Comparison of ENCODE assay signal across 21 mouse cellular contexts in the genomic region with DNA sequence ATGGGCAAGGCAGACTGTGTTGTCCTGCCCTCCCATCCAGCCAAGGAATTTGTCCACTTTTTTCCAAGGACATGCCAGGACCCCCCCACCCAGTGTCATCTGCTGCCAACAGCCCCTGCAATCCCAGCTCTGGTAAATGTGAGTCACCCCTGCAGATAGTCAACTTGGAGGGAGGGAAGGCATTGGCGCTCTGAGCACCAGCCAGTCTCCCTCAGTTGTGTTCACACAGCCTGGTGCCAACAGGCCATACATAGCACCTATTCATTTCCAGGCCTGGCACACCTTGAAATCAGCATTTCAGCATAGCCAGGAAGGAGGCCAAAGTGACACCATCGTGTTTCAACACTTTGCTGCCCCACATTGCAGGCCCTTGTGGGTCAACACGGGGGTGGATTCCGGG.
A peak's percentile ranks its signal among the peaks of the same experiment; 100 is the strongest.
DNase-seq lines count a peak whose midpoint lies in the region; ATAC-seq lines count a peak whose summit lies in the region.
"Had no signal": no experiment of that assay in that cellular context is flagged by ENCODE, and none has a peak within 500 bp of the region (broad histone marks: within the 10 kb centered on the region; RNA-seq: fewer than 3 reads in every experiment).

No protein-coding gene starts in this region.

- ATAC-seq in heart, embryonic 11.5 days (replicated peaks; ENCODE audit: insufficient number of reproducible peaks, low FRiP score, low TSS enrichment), result no peak
- ATAC-seq in heart, embryonic 14.5 days (ENCODE audit: insufficient number of reproducible peaks, insufficient read depth, low FRiP score, low read depth), result peak; percentile 37; the same call in 1 of the 2 replicates
- ATAC-seq: CD4-positive, CD25-positive, alpha-beta regulatory T cell, adult 4 months; liver, postnatal 0 days; midbrain, embryonic 16.5 days had no signal

- H3K9ac ChIP-seq in heart, embryonic 11.5 days (ENCODE audit: low read depth, low read length), result no peak overlapping the region
- H3K9ac ChIP-seq in heart, embryonic 14.5 days (ENCODE audit: low read length), result no peak overlapping the region
- H3K9ac ChIP-seq: embryonic facial prominence, embryonic 15.5 days; forebrain, embryonic 12.5 days; heart, embryonic 13.5 days; liver, postnatal 0 days; neural tube, embryonic 15.5 days; stomach, embryonic 15.5 days had no signal

- WGBS in heart, embryonic 11.5 days (ENCODE audit: insufficient replicate concordance), result 79% methylated on average over 4 of the region's 4 CpGs
- 64% methylated on average over 4 of the region's 4 CpGs for WGBS in heart, embryonic 14.5 days

- no peak overlapping the region for H3K4me2 ChIP-seq in heart, embryonic 11.5 days
- H3K4me2 ChIP-seq in heart, embryonic 14.5 days (ENCODE audit: low read length), result no peak overlapping the region
- H3K4me2 ChIP-seq: embryonic facial prominence, embryonic 15.5 days; forebrain, embryonic 12.5 days; heart, embryonic 13.5 days; neural tube, embryonic 15.5 days; stomach, embryonic 15.5 days had no signal

- no peaks in the 10 kb centered on the region for H3K36me3 ChIP-seq in heart, embryonic 11.5 days (ENCODE audit: control insufficient read depth, insufficient read depth, low read length)
- no peaks in the 10 kb centered on the region for H3K36me3 ChIP-seq in heart, embryonic 14.5 days (ENCODE audit: control insufficient read depth, insufficient read depth, low read length)
- H3K36me3 ChIP-seq: embryonic facial prominence, embryonic 15.5 days; forebrain, embryonic 12.5 days; heart, embryonic 13.5 days; neural tube, embryonic 15.5 days; stomach, embryonic 15.5 days had no signal

- peaks cover 26% of the 10 kb centered on the region for H3K4me1 ChIP-seq in heart, embryonic 11.5 days (ENCODE audit: control insufficient read depth, insufficient read depth, low read length)
- peaks cover 20 to 42% of the 10 kb centered on the region in 2 experiments for H3K4me1 ChIP-seq in heart, embryonic 14.5 days (ENCODE audit: control insufficient read depth in 2 of 2, insufficient read depth in 2 of 2, low read length in 2 of 2)
- H3K4me1 ChIP-seq: forebrain, embryonic 12.5 days had no signal

- H3K4me3 ChIP-seq in heart, embryonic 11.5 days (ENCODE audit: low read depth, low read length), result no peak overlapping the region
- no peak overlapping the region for H3K4me3 ChIP-seq in heart, embryonic 14.5 days (ENCODE audit: control insufficient read depth in 1 of 2, insufficient read depth in 1 of 2, low read depth in 1 of 2, low read length in 2 of 2)
- H3K4me3 ChIP-seq: embryonic facial prominence, embryonic 15.5 days; forebrain, embryonic 12.5 days; heart, embryonic 13.5 days; megakaryocyte, embryonic 14.5 days; neural tube, embryonic 15.5 days; stomach, embryonic 15.5 days had no signal

- H3K27me3 ChIP-seq in heart, embryonic 11.5 days (ENCODE audit: control insufficient read depth, insufficient read depth, low read length), result no peaks in the 10 kb centered on the region
- no peaks in the 10 kb centered on the region for H3K27me3 ChIP-seq in heart, embryonic 14.5 days (ENCODE audit: control insufficient read depth, insufficient read depth, low read length)
- H3K27me3 ChIP-seq: embryonic facial prominence, embryonic 15.5 days; forebrain, embryonic 12.5 days; heart, embryonic 13.5 days; megakaryocyte, embryonic 14.5 days; neural tube, embryonic 15.5 days; stomach, embryonic 15.5 days had no signal

- DNase-seq in adrenal gland, adult 2 months, result peak; percentile 55
- DNase-seq in adrenal gland, postnatal 4 days (ENCODE audit: low spot score in 2 of 2), result no peak
- peak; percentile 29 for DNase-seq in heart, adult 8-10 months (ENCODE audit: low spot score)
- DNase-seq in adrenal gland, postnatal 25 days, result peak; percentile 33
- no peak for DNase-seq in urinary bladder, postnatal 10 days (ENCODE audit: low spot score)
- no peak for DNase-seq in lung, postnatal 10 days
- DNase-seq: kidney, adult 11 months; liver, postnatal 0 days; lung, postnatal 14 days; right cerebral cortex, postnatal 25 days had no signal

- H3K27ac ChIP-seq in heart, embryonic 11.5 days (ENCODE audit: low read depth, low read length), result no peak overlapping the region
- no peak overlapping the region for H3K27ac ChIP-seq in heart, embryonic 14.5 days (replicated peaks in 1 of 2; ENCODE audit: control insufficient read depth in 1 of 2, insufficient read depth in 1 of 2, low read depth in 2 of 2, low read length in 2 of 2)
- H3K27ac ChIP-seq: embryonic facial prominence, embryonic 15.5 days; forebrain, embryonic 12.5 days; heart, embryonic 13.5 days; kidney, postnatal 0 days; neural tube, embryonic 15.5 days; stomach, embryonic 15.5 days had no signal

- H3K9me3 ChIP-seq in heart, embryonic 11.5 days (replicated peaks; ENCODE audit: control insufficient read depth, low read length), result no peaks in the 10 kb centered on the region
- H3K9me3 ChIP-seq in heart, embryonic 14.5 days (ENCODE audit: control insufficient read depth, low read length), result no peaks in the 10 kb centered on the region
- H3K9me3 ChIP-seq: embryonic facial prominence, embryonic 15.5 days; forebrain, embryonic 12.5 days; heart, embryonic 13.5 days; megakaryocyte, embryonic 14.5 days; neural tube, embryonic 15.5 days; stomach, embryonic 15.5 days had no signal

Comparison
In these comparisons a context has a peak if more than half of its experiments do, and no peak if none do; other contexts are left out.
1. DNase-seq: peak in adrenal gland, adult 2 months (single experiment), heart, adult 8-10 months (single experiment) and adrenal gland, postnatal 25 days (single experiment); none in adrenal gland, postnatal 4 days (0 of 2), urinary bladder, postnatal 10 days (single experiment) and lung, postnatal 10 days (single experiment).